Mouse (Mus musculus) spleen, postnatal 36 days (tissue): Measurements from ENCODE around the gene Dusp11.
"Not testable (repeated sequence)": the region's sequence is repeated elsewhere in the genome, so short reads cannot be mapped to it uniquely, and the experiment has no call there.

Experiments used
- DNase-seq, 2 experiments: peaks; one replicate each; pipeline ENCODE4 v3.0.0; 2022; ENCODE audit warnings: low spot score in 2 of 2, mixed read lengths in 1 of 2

Dusp11 gene

DNA sequence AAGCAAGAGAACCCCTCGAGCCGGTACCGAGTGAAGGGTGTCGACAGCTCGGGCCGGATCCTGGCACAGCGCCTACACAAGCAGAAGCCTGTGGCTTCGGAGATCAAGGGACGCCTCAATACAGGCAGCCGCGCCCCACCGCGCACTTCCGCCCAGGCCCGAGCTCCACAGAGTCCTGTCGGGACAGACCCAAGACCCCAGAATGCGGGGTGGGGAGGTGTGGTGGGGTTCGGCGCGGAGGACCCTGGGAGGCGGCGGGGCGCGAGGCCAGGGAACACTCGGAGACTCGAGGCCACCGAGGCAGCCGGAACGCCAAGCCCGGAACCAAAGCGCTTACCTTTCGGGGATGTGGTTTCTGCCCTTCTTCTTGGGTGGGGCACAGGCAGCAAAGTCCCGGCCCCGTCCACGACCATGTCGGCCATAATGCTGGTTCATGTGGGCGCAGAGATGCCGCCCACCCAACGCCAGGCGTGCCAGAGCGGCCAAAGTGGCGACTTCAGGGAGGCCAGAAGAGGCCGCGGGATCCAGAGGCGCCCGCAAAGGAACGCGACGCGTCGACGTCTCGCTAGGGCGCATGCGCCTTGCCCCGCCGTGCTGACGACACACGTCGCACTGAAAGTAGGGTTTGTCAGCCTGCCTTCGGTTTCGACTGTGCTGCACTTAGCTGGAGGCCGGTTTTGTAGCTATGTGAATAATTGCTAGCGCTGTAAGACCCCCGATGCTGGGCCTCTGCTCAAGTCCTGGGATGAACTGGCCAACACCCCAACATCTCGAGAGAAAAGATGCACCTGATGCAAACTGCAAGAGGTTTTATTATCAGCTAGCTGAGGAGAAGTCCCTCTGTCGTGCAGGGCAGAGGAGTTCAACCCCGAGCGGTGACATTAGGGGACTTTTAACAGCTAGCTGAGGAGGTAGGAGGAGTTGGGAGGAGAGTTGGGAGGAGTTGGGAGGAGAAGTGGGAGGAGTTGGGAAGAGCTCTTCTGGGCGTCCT is at the start of gene Dusp11:
Gene Dusp11 (minus strand): TSS at position 567 of the 991 bp plus-strand sequence.
- DNase-seq, result peak; percentile 91 to 93

DNA sequence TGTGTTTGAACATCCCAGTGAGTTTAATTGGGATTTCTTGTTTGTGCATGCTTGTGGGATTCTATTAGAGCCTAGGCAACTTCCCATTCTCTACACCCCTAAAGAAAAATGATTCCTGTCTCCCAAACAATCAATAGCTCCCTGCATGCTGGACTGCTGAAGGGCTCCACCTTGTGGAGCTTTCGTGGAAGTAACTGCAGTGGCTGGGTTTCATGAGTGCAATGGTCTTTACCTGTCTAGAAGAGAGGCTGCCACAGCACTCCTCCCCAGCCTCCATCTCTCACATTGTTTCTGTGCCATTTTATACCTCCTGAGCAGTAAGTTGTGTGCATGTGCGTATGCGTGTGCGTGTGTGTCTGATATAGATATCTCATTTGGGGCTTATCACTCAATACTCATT is 48.5 kb upstream of the Dusp11 start:
- DNase-seq, result peak; percentile 38 to 40

DNA sequence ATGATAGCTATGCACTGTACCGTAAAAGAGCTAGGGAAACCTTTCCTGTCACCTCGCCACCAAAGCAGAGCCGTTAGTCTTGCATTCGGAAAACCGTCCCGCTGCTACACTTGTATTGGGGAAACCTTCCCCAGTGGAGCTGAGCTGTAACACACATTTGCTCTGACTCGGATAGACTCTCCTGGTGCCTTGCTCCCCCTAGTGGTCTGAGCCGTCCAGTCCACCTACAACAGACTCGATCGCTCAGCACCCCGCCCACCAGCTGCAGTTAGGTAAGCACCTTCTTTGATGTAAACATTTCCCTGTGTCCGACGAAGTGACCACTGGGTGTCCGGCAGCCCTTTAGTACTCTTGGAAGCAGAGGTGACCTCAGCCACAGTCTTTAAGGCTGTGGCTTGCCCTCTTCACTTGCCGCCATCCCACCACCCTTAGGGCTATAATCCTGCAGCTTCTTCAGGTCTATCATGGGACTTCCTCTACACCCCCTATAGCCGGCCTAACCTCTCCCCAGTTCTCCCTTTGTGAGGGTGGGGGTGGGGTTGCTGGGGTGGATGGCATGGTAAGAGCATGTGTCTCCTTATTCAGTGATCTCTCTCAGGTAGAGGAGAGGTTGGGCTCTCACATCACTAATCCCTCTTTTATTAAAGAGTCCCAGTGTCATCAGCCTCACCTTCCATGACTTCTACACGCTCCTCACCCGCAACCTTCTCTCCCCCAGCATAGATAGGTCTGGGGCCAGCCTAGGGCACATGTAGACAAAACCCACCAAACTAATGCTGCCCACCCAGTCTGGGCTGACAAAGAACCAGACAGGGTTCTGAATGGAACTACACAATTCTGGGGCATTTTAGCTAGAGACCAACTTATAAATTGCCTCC is 43.0 kb upstream of the Dusp11 start:
- peak; percentile 64 to 68 for DNase-seq

DNA sequence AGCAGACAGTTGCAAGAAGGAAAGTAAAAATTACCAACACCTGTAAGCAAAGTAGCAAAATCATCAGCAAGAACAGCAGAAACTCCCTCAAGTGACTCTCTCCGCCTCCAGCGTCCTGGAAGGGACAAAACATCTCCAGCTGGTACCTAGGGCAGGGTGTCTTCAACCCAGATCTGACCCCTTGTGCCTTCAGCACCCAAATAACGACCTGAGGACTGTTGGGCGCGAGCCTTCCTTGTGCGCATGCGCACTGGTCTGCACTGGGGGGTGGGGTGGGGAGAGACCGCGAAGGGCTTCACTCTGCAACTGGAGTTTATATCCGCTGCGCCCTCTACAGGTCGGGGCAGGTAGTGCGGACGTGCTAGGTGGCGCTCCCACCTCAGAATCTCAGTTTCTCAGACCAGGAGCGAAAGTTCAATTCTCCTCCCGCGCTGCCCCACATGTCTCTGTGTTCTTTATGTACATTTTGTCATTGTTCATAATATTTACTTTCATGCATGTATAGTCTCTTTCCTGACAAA is 42.0 kb upstream of the Dusp11 start:
- DNase-seq, result peak in 1 of 2 experiments; percentile 7

DNA sequence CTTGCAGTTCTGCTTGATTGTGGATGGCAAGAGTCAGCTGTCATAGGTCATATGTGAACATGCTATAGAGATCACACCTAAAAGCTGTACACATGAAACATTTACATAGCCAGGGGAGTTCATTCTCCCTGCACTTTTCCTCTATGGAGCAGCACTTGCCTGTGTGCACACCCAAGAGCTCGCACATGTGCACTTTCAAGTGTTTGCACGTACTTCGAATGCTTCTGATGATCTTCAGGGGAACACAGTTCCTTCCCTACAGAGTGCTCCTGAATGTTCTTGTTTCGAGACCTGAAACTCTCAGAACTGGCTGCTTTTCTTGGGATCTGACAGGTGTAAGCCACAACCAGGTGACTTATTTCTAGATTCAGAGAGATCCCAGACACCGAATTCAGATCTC is 29.3 kb upstream of the Dusp11 start:
- not testable (repeated sequence) for DNase-seq

DNA sequence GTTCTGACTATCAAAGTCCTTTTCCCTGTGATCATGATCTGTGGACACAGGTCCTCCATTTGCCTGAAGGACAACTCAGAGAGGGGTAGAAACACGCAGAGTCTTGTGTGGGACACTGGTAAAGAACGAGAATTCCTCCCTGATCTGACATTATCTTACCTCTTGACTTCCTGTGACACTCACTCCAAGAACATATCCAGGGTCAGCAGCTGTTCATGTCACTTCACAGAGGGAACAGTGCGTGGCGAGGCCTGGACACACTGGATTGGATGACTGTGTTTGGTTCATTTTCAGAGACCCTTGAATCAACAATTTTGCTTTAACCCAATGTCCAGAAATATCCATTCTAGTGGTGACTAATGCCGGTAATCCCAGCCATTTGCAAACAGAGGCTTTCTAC is 28.1 kb upstream of the Dusp11 start:
- DNase-seq, result not testable (repeated sequence)

DNA sequence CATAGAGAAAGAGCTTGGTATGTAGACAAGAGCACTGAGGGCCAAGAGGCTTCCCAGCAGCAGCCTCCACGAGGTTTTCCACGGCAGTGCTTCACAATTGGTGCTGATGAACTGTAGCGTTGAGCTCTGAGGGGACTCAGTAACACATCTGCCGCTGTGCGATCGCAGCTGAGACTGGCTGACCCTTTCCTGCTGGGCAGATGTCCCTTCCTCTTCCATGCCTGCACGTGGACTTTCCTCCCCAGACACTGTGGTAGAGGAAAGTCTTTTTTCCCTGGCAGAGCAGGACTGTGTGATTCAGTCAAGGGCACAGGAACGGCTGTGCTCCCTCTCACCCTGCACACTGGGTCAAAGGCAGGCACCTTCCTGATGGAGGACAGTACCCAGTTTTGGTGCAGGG is 22.9 kb upstream of the Dusp11 start:
- DNase-seq, result no peak

- DNase-seq, result not testable (repeated sequence)
Observed at GRCm38 (mm10) chr6:85978736-85979135, 17.3 kb upstream of the Dusp11 start.

- no peak for DNase-seq
Observed at GRCm38 (mm10) chr6:85976242-85976641, 14.8 kb upstream of the Dusp11 start.

- DNase-seq, result no peak
Observed at GRCm38 (mm10) chr6:85975761-85976160, 14.3 kb upstream of the Dusp11 start.

DNA sequence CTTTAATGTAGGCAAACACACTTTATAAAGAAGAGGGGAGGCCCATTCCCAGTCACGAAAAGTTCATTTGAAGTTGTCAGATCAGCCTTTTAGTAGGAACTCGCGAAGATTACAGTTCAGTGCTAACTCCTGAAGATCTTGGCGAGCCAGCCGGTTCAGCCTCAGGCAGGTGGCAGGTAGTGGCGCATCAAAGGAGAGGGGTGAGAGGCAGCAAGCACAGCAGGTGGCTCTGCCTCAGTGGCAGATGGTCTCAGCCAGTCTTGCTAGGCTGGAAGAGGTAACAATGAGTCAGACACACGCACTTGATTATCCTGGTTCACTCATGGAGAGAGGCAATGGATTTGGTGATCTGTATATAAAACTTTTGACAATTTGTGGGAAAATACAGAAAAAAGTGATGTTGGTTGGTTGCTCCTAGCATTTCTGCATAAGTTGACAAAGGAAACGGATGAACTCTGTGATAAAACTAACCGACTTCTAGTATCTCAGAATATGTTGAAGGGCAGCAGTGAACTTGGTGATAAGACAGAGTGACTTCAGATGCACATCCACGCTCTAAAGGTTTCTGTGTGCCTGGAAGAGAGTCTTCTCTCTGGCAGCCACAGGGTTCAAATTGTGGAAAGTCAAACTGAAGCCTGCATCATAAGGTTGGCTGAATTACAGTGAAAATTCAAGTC is 13.6 kb upstream of the Dusp11 start:
- no peak for DNase-seq

- no peak for DNase-seq
Observed at GRCm38 (mm10) chr6:85973336-85973735, 11.9 kb upstream of the Dusp11 start.

DNA sequence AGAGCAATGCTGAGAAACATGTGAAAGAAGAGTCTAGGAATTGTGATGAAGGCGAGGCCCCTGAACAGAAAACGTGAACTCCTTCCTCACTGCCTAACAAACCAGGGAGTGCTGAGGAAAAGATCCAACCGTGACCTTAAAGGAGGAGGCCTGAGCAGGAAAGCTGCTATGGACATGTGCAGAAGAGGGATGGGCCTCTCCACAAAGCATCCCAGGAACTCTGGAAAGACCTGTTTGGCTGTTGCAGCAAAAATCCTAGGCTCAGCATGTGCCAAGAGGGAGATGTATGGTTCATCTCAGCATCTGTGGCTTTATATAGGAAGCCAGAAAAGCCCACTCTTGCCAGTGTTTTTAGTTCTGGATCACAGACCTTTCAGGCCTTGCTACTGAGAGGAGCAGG is 11.2 kb upstream of the Dusp11 start:
- DNase-seq, result no peak

DNA sequence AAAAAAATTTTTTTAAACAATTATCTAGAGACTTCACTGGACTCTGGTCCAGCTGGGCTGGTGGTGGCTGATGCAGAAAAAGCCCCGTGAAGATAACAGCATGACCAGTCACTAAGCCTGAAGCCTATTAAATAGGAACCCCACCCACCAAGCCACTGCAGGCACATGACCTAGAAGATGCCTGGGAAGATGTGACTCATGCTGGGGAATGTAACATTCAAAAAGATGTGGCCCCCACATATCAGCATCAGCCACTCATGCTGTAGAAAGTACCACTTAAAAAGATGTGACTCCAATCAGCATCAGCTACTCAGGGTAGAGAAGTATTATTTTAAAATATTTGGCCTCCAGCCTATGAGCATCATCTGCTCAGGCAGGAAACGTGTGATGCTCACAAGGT is 8.4 kb upstream of the Dusp11 start:
- DNase-seq, result no peak

GRCm38 (mm10) chr6:85966686-85967085 is 5.2 kb upstream of the Dusp11 start:
- peak; percentile 71 to 73 for DNase-seq

DNA sequence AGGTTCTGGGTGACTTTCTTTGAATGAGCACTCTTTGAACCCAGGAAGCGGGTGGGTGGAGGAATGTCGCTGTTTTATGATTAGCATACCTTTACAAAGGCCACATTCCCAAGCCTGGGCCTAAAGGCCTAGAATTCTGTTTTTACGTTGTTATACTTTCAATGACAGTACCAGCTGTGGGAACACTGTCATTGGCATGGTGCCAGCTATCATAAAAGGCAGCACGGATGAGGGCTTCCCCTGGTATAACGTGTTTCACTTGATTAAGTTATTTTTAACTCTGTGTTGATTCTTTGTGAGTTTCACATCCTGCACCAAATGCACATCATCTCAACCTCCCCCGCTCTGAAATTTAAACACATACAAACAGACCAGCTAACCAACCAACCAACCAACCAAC is 4.6 kb upstream of the Dusp11 start:
- peak; percentile 69 to 78 for DNase-seq

DNA sequence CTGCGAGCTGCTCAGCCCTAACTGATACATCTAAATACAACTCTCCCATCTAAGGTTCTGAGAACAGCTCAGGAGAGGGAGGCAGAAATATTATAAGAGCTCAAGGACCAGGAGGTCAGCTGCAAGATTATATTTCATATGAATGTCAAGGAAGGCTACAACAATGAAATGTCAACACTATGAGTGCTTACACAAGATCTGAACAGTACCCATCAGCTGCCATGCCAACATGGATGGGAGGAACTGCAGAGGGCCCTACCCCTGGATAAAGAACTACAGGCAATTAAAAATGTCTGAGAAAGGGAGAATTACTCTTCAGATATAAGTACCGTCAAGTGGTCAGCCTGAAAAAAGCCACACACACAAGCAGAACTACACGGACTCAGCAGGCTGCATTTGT is 3.9 kb downstream of the Dusp11 start:
- DNase-seq, result no peak

DNA sequence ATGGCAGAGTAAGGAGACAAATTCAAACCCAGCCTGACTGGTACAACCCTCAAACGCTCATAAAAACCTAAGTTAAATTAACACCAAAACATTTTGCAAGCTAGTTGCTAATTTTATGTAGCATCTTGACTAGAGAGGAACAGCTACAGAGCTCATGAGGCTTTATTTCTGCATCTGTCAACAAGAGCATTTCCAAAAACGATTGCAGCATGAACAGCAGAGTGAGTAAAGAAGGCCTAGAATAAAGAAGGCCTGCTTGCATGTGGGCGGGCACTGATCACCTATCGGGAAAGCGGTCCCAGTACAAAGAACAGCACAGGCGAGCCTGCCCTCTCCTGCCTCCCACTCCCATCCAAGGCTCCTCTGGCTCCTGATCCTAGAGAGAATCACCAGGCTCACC is 12.9 kb downstream of the Dusp11 start:
- no peak for DNase-seq

GRCm38 (mm10) chr6:85942469-85942868 is 19.0 kb downstream of the Dusp11 start:
- DNase-seq, result no peak

- no peak for DNase-seq
Observed at GRCm38 (mm10) chr6:85938701-85939100, 22.8 kb downstream of the Dusp11 start.
